ENCODE assay signal across 10 mouse cellular contexts in the genomic region with DNA sequence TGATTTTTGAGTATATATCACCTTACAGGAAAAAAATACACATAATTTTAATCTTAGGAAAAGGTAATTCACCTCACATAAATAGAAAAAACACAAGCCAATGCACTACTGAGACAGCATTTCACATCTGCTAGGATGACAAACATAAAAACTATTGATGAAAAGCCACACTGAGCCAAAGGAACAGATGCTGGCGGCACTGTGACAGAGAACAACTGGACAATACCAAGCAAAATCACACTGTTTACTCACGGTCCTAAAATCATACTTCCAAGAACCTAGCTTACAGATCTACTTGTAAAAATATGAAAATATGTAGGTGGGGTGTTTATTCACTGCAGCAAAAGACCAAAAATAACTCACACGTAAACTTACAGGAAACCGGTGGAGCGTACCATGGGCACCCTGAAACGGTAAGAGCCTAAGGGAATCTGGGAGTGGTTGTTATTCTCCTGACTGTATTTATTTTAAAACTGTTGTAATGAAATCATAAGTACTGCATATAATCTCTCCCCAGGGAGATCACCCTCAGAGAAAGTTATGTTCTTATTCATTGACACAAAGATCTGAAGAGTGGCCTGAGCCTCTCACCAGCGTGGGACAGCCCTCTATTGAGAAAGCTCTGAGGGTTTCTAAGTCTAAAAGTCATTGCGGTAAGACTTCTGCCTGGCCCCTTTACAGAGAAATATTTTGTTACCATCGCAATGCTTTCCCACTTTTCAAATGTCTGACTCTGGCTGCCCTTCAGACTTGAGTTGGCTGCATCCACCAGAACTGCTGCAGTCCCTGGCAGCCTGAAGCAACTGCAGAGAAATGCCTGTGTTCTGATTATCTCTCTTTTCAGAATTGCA. TPM values are rescaled to one million over a fixed set of nuclear protein-coding genes. Genes with fewer than 3 reads are reported as not detected.
DNase-seq lines count a peak whose midpoint lies in the region; ATAC-seq and TF ChIP-seq lines count a peak whose summit lies in the region.
"Had no signal": no experiment of that assay in that cellular context is flagged by ENCODE, and none has a peak within 500 bp of the region (broad histone marks: within the 10 kb centered on the region; RNA-seq: fewer than 3 reads in every experiment).

No protein-coding gene starts in this region.

- H3K36me3 ChIP-seq in limb, embryonic 14.5 days (ENCODE audit: control insufficient read depth, insufficient read depth, low read length): no peaks in the 10 kb centered on the region
- H3K36me3 ChIP-seq: limb, embryonic 12.5 days had no signal

- no peaks in the 10 kb centered on the region for H3K9me3 ChIP-seq in limb, embryonic 14.5 days (ENCODE audit: control insufficient read depth, low read length)
- H3K9me3 ChIP-seq: limb, embryonic 12.5 days had no signal

- ATAC-seq in common myeloid progenitor, adult 5-6 weeks (replicated peaks; ENCODE audit: low read depth, poor library complexity, severe bottlenecking): peak; percentile 86
- ATAC-seq in limb, embryonic 14.5 days (ENCODE audit: low FRiP score, low read depth): no peak; the same call in none of the 2 replicates

- DNase-seq in cerebellum, adult 11-12 months: peak; percentile 5
- DNase-seq in cerebellum, adult 11 months: no peak
- peak; percentile 75 for DNase-seq in 3T3-L1 (ENCODE audit: low read depth, low spot score)
- peak; percentile 20 for DNase-seq in limb, embryonic 14.5 days (ENCODE audit: low spot score)
- no peak for DNase-seq in yolk sac, embryonic 10.5 days (ENCODE audit: low spot score)
- DNase-seq in left cerebral cortex, postnatal 36 days (ENCODE audit: low spot score in 2 of 2): no peak
- DNase-seq in spleen, postnatal 36 days (ENCODE audit: low spot score in 2 of 2): no peak

- 60% methylated on average over 9 of the region's 9 CpGs for WGBS in limb, embryonic 14.5 days

- H3K4me2 ChIP-seq in limb, embryonic 14.5 days (replicated peaks; ENCODE audit: low read depth, low read length, severe bottlenecking): no peak overlapping the region
- H3K4me2 ChIP-seq: limb, embryonic 12.5 days had no signal

- peak overlapping the region; percentile 19; the same call in 1 of the 2 replicates for H3K27ac ChIP-seq in limb, embryonic 14.5 days (replicated peaks; ENCODE audit: low read depth, low read length)
- H3K27ac ChIP-seq: limb, embryonic 12.5 days had no signal

- TF ChIP-seq POLR2A in limb, embryonic 14.5 days (IDR thresholded peaks at IDR 0.05; ENCODE audit: borderline replicate concordance, extremely low read depth, insufficient read depth, insufficient read length): no peak

- H3K4me1 ChIP-seq in limb, embryonic 14.5 days (ENCODE audit: control insufficient read depth, insufficient read depth, low read length): no peaks in the 10 kb centered on the region
- H3K4me1 ChIP-seq: limb, embryonic 12.5 days had no signal

- H3K27me3 ChIP-seq in limb, embryonic 14.5 days (ENCODE audit: control insufficient read depth, insufficient read depth, low read length): no peaks in the 10 kb centered on the region
- H3K27me3 ChIP-seq: CH12.LX; limb, embryonic 12.5 days had no signal

- intact Hi-C loops in left cerebral cortex, postnatal 36 days (cut with DNase I): no loop called here

- no peak overlapping the region for H3K9ac ChIP-seq in limb, embryonic 14.5 days (ENCODE audit: low read depth, low read length, severe bottlenecking)
- H3K9ac ChIP-seq: limb, embryonic 12.5 days had no signal

- H3K4me3 ChIP-seq in limb, embryonic 14.5 days (replicated peaks; ENCODE audit: low read length): no peak overlapping the region
- H3K4me3 ChIP-seq: limb, embryonic 12.5 days had no signal

RNA-seq across cellular contexts. Expression of gene Atp10a, which starts 29.4 kb away (rescaled TPM):
- 17.9 and 22.7 TPM in 2 replicates for total RNA-seq in common myeloid progenitor, adult 5-6 weeks (2017)
- polyA plus RNA-seq in limb, embryonic 14.5 days (2012; rRNA removed): 6.6 and 7.6 TPM in 2 replicates
- polyA plus RNA-seq in limb, embryonic 14.5 days (2014; fragmentation: Nextera tagmentation; extraction: Ambion mirVana): 2.9 and 3.0 TPM in 2 replicates
- 10 to 100 TPM in 1 of 2 experiments, 1 to 10 TPM in 1; 8.2 to 12.3 TPM for total RNA-seq in left cerebral cortex, postnatal 36 days (2021)
- total RNA-seq: CH12.LX had no signal

Comparison
In these comparisons a context has a peak if more than half of its experiments do, and no peak if none do; other contexts are left out.
1. DNase-seq: peak in cerebellum, adult 11-12 months (single experiment), 3T3-L1 (single experiment) and limb, embryonic 14.5 days (single experiment); none in cerebellum, adult 11 months (single experiment), yolk sac, embryonic 10.5 days (single experiment), left cerebral cortex, postnatal 36 days (0 of 2) and spleen, postnatal 36 days (0 of 2).